Mouse (Mus musculus) cerebellum, adult 11 months (tissue): ENCODE measurements around the gene Ube4a.

Experiments used
- DNase-seq: peaks from one replicate; pipeline ENCODE4 v3.0.0; 2022

Gene Ube4a

GRCm38 (mm10) chr9:44892664-44893063 is 72.7 kb downstream of the Ube4a start:
- DNase-seq: no peak

- no peak for DNase-seq
Measured at GRCm38 (mm10) chr9:44891210-44891609, 74.2 kb downstream of the Ube4a start.

GRCm38 (mm10) chr9:44890122-44890521 is 75.3 kb downstream of the Ube4a start:
- no peak for DNase-seq

GRCm38 (mm10) chr9:44888114-44888624 is 77.2 kb downstream of the Ube4a start:
- DNase-seq: no peak

- DNase-seq: peak; percentile 36
Measured at GRCm38 (mm10) chr9:44882981-44883569, 82.3 kb downstream of the Ube4a start.

- DNase-seq: peak; percentile 60
Measured at GRCm38 (mm10) chr9:44882436-44882980, 82.9 kb downstream of the Ube4a start.

GRCm38 (mm10) chr9:44881941-44882435 is 83.4 kb downstream of the Ube4a start:
- peak; percentile 77 for DNase-seq

- peak; percentile 99 for DNase-seq
Measured at GRCm38 (mm10) chr9:44881221-44881871, 84.1 kb downstream of the Ube4a start, which contains the start of gene Kmt2a. TSS of gene Kmt2a (minus strand) at chr9:44881296.

GRCm38 (mm10) chr9:44880309-44881081 is 84.9 kb downstream of the Ube4a start:
- peak; percentile 56 for DNase-seq

- no peak for DNase-seq
Measured at GRCm38 (mm10) chr9:44879694-44880271, 85.6 kb downstream of the Ube4a start.

GRCm38 (mm10) chr9:44878776-44879500 is 86.5 kb downstream of the Ube4a start:
- DNase-seq: no peak

GRCm38 (mm10) chr9:44877686-44878085 is 87.7 kb downstream of the Ube4a start:
- no peak for DNase-seq

- no peak for DNase-seq
Measured at GRCm38 (mm10) chr9:44875476-44875875, 89.9 kb downstream of the Ube4a start.

GRCm38 (mm10) chr9:44874198-44874597 is 91.2 kb downstream of the Ube4a start:
- no peak for DNase-seq

- DNase-seq: no peak
Measured at GRCm38 (mm10) chr9:44873665-44874064, 91.7 kb downstream of the Ube4a start.
